Mouse (Mus musculus): ENCODE results near the gene Btg3.
A peak's percentile ranks its signal among the peaks of the same experiment; 100 is the strongest.

DNA sequence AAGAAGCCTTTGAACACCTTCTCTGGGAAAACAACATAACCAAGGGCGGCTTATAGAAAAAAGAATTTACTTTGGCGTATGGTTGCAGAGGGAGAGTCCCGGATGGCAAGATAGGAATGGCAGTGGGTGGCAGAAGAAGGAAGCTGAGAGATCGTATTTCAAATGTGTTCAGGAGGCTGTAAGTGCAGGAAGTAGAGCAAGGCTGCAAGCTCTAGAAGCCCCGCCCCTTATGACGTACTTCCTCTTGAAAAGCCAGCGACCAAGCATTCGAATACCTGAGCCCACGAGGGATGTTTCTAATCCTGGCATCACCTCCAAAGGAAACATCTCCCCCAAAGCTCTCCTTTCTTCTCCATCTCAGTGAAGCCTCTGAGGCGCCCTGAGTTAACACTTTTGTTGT, 33.0 kb upstream of the Btg3 start:
- no peak for TF ChIP-seq CTCF (IDR thresholded peaks at IDR 0.05; ENCODE audit: control insufficient read depth, insufficient read depth, insufficient replicate concordance, low read depth, low read length)
- peak; percentile 35; the same call in 1 of the 2 replicates for TF ChIP-seq POLR2A (IDR thresholded peaks at IDR 0.05; ENCODE audit: control insufficient read depth, low read depth, low read length)
